Mouse (Mus musculus) erythroblast, embryonic 14.5 days (primary cell): ENCODE data around the gene St14.

ENCODE experiments used
- GATA1 ChIP-seq: IDR thresholded peaks from 2 replicates; pipeline ENCODE4 v1.6.1; 2012; ENCODE audit warnings: low read length, inconsistent platforms, mixed read lengths
- TAL1 ChIP-seq: IDR thresholded peaks from 3 replicates; pipeline ENCODE4 v1.6.1; 2012; ENCODE audit warnings: low read length, inconsistent platforms, mixed read lengths

DNA sequence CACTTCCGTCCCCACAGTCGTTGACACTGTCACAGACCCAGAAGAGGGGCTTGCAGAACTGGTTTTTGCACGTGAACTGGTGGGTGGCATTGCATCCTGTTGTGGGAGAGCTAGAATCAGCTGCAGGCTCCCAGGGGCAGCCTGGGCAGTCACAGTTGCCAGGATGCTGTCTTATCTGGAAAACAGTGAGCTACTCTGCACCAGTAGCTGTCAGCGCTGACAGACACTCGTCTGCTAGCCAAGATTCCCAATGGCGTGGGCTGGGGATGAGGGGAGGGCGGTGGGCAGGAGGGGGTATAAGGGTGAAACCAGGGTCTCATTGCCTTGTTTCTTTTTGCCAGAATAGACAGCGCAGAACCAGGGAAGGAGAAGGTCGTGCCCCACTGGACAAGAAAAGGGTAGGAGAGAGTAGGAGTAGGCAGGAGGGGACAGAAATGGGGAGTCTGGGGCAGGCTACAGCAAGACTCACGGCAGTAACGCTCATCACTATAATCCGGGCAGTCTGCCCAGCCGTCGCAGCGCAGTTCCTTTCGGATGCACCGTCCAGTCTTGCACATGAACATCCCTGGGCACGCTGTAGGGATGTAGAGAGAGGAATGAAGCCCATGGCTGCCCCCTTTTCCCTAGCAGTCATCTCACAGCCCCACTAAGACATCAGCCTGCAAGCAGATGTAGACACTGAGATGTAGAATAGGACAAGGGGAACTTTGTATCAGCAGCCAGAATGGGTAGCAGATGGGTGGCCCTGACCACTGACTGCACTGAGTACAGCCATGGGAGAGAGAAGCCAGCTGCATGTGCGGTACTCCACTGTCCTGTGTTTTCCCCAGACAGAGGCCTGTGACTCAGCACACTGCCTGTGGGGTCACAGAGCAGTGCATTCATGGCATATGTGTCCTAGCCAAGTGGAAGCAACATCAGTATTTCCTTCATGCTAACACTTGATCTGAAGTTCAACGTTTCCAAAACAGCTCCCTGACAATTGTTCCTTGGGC is 34.3 kb downstream of the St14 start:
- TF ChIP-seq TAL1 (no peak), GATA1 (no peak)
